Mouse (Mus musculus) heart, postnatal 0 days (tissue): Measurements from ENCODE around the gene Myo3b.

ENCODE experiments used
- CTCF ChIP-seq: IDR thresholded peaks from 2 replicates; pipeline ENCODE4 v1.5.1; 2016; ENCODE audit warnings: antibody characterized with exemption, control low read depth, low read depth
- EP300 ChIP-seq: IDR thresholded peaks from 2 replicates; pipeline ENCODE4 v1.6.1; 2016; ENCODE audit warnings: antibody characterized with exemption, low read depth

GRCm38 (mm10) chr2:70129566-70129965 lies 90.6 kb downstream of the Myo3b start:
- TF ChIP-seq CTCF (no peak), EP300 (no peak)
